Mouse (Mus musculus): ENCODE measurements around the gene Cstl1. TPM values are rescaled to one million over a fixed set of nuclear protein-coding genes. Genes with fewer than 3 reads are reported as not detected.

The Cstl1 gene
- not detected in 2 replicates for polyA plus RNA-seq (2011; ENCODE audit: insufficient read depth, insufficient read length, low read depth, missing spikeins)

DNA sequence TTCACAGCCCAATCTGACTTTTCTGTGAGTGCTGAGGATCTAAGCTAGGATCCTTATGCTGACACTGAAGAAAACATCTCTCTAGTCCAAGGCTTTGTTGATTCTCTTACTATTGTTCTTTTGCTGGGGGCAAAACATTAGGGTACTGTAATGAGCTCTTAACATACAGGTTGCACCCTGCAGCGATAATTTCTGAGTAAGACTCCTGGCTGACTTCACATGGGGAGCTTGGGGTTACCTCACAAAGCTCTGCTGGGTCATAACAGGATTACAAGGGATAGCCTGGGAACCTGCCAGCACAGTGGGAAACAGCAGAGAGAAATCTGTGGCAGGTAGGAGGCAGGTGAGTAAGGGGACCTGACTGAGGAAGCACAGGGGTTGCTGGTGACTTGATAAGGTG is at the start of gene Cstl1:
Cstl1 (plus strand) TSS at position 301 of the 400 bp plus-strand sequence.
- TF ChIP-seq POLR2A (IDR thresholded peaks at IDR 0.05; ENCODE audit: insufficient read depth, low read length) (no peak), CTCF (IDR thresholded peaks at IDR 0.05; ENCODE audit: low read depth, low read length) (no peak), EP300 (IDR thresholded peaks at IDR 0.05; ENCODE audit: insufficient read depth, low read depth, low read length) (no peak)

DNA sequence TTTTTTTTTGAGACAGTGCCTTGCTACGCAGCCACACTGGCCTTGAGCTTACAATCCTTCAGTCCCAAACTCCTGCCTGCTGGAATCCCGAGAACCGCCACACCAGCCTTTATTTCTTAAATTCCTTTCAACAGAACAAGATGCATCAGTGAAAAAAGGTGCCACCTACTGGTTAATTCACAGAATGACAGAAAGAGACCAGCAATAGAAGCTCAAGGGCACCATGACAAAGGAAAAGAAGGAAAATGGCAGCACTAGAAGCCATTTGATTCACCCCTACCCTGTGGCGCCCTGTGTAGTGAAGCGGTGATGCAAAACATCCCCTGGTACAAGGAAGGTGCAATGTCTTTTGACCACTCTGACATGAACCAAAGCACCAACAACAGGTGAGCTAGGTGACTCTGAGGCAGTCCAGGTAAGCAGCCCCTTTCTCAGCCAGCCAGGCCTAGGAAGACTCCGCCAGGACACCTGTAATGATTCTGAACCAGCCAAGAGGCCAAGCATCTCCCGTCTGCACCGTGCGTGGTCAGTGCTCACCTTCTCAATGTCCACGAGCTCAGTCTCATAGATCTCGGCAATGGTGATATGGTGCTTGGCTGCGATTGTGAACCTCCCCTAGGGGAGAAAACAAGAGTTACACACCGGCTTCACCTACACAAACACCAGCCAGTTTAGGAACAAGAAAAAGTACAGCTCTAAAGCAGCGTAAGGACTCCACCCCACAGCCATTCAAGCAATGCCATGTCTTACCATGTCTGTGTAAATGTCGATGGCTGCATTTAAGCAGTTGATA is 43.6 kb upstream of the Cstl1 start:
- Histone ChIP-seq H3K4me3 (ENCODE audit: low read depth, low read length) (peak overlapping the region; percentile 54), H3K27ac (ENCODE audit: insufficient read depth, low read length) (peak overlapping the region; percentile 69), H3K9ac (ENCODE audit: low read depth, poor library complexity, severe bottlenecking) (0 out of 2 replicates have a peak overlapping the region, but pooled peaks have one; percentile 6)

More for the DNA sequence above, at the start of gene Cstl1:
- H3K27ac ChIP-seq (ENCODE audit: insufficient read depth, low read length), result no peak within 1 kb of the TSS
- no peak within 1 kb of the TSS for H3K4me3 ChIP-seq (ENCODE audit: low read depth, low read length)
- no peaks in the 10 kb centered on the region for H3K27me3 ChIP-seq (ENCODE audit: control insufficient read depth, insufficient read depth, low read length, poor library complexity, severe bottlenecking)
- H3K9me3 ChIP-seq (replicated peaks; ENCODE audit: control insufficient read depth, insufficient read depth, low read length, poor library complexity, severe bottlenecking), result no peaks in the 10 kb centered on the region
- no peaks in the 10 kb centered on the region for H3K36me3 ChIP-seq (ENCODE audit: control insufficient read depth, insufficient read depth, low read length, poor library complexity, severe bottlenecking)
- H3K9ac ChIP-seq (ENCODE audit: low read depth, poor library complexity, severe bottlenecking), result no peak within 1 kb of the TSS
- no peaks in the 10 kb centered on the region for H3K4me1 ChIP-seq (ENCODE audit: control insufficient read depth, insufficient read depth, low read length)

DNA sequence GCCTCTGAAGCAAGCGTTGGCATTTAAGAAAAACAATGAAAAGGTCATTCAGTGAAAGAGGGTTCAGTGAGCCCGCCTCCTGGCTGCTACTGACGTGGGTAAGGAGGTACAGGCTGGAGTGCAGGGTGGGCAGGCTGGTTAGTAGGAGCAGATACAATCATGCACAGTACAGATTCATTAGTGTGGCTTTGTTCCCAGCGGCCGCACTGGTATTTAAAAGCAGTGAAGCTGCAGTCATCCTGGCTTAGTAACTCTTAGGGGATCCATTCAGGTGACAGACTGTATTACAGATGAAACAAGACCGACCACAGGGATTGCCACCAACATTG is 43.0 kb upstream of the Cstl1 start:
- H3K9ac ChIP-seq (ENCODE audit: low read depth, poor library complexity, severe bottlenecking), result no peak overlapping the region
- H3K27ac ChIP-seq (ENCODE audit: insufficient read depth, low read length), result peak overlapping the region; percentile 69
- H3K36me3 ChIP-seq (ENCODE audit: control insufficient read depth, insufficient read depth, low read length, poor library complexity, severe bottlenecking), result peaks cover 8% of the 10 kb centered on the region
- H3K9me3 ChIP-seq (replicated peaks; ENCODE audit: control insufficient read depth, insufficient read depth, low read length, poor library complexity, severe bottlenecking), result no peaks in the 10 kb centered on the region
- TF ChIP-seq CTCF (IDR thresholded peaks at IDR 0.05; ENCODE audit: low read depth, low read length) (no peak), POLR2A (IDR thresholded peaks at IDR 0.05; ENCODE audit: insufficient read depth, low read length) (no peak), EP300 (IDR thresholded peaks at IDR 0.05; ENCODE audit: insufficient read depth, low read depth, low read length) (no peak)
- no peaks in the 10 kb centered on the region for H3K27me3 ChIP-seq (ENCODE audit: control insufficient read depth, insufficient read depth, low read length, poor library complexity, severe bottlenecking)
- peaks cover 3% of the 10 kb centered on the region for H3K4me1 ChIP-seq (ENCODE audit: control insufficient read depth, insufficient read depth, low read length)
- 0 out of 2 replicates have a peak overlapping the region, but pooled peaks have one; percentile 54 for H3K4me3 ChIP-seq (ENCODE audit: low read depth, low read length)

More for the DNA sequence above, 43.6 kb upstream of the Cstl1 start:
- no peaks in the 10 kb centered on the region for H3K27me3 ChIP-seq (ENCODE audit: control insufficient read depth, insufficient read depth, low read length, poor library complexity, severe bottlenecking)
- H3K9me3 ChIP-seq (replicated peaks; ENCODE audit: control insufficient read depth, insufficient read depth, low read length, poor library complexity, severe bottlenecking), result no peaks in the 10 kb centered on the region
- no peak for TF ChIP-seq EP300 (IDR thresholded peaks at IDR 0.05; ENCODE audit: insufficient read depth, low read depth, low read length)
- TF ChIP-seq CTCF (IDR thresholded peaks at IDR 0.05; ENCODE audit: low read depth, low read length), result no peak
- TF ChIP-seq POLR2A (IDR thresholded peaks at IDR 0.05; ENCODE audit: insufficient read depth, low read length), result no peak
- H3K4me1 ChIP-seq (ENCODE audit: control insufficient read depth, insufficient read depth, low read length), result peaks cover 3% of the 10 kb centered on the region
- peaks cover 6% of the 10 kb centered on the region; the same call in 1 of the 2 replicates for H3K36me3 ChIP-seq (ENCODE audit: control insufficient read depth, insufficient read depth, low read length, poor library complexity, severe bottlenecking)

DNA sequence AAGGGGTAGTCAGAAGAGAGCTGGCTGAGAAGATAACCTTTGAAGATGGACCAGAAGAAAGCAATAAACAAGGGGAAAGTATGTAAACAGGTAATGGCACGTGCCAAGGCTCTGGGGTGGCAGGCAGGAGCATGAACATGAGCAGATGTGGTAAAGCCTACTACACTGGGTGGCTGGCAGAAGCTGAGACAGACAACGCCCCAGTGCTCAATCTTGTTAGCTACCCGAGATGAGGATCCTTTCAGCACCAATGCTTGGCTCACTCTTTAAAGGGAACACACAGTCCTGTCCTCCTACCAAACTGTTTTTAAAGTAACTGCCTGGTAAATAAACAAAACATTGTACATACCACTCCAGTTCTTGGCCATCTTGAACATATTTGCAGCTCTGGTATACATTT is 37.8 kb upstream of the Cstl1 start:
- H3K27ac ChIP-seq (ENCODE audit: insufficient read depth, low read length), result no peak overlapping the region
- H3K36me3 ChIP-seq (ENCODE audit: control insufficient read depth, insufficient read depth, low read length, poor library complexity, severe bottlenecking), result peaks cover 4% of the 10 kb centered on the region
- H3K4me3 ChIP-seq (ENCODE audit: low read depth, low read length), result no peak overlapping the region
- TF ChIP-seq CTCF (IDR thresholded peaks at IDR 0.05; ENCODE audit: low read depth, low read length) (no peak), EP300 (IDR thresholded peaks at IDR 0.05; ENCODE audit: insufficient read depth, low read depth, low read length) (no peak), POLR2A (IDR thresholded peaks at IDR 0.05; ENCODE audit: insufficient read depth, low read length) (no peak)
- no peak overlapping the region for H3K9ac ChIP-seq (ENCODE audit: low read depth, poor library complexity, severe bottlenecking)
- no peaks in the 10 kb centered on the region for H3K9me3 ChIP-seq (replicated peaks; ENCODE audit: control insufficient read depth, insufficient read depth, low read length, poor library complexity, severe bottlenecking)
- H3K4me1 ChIP-seq (ENCODE audit: control insufficient read depth, insufficient read depth, low read length), result no peaks in the 10 kb centered on the region
- H3K27me3 ChIP-seq (ENCODE audit: control insufficient read depth, insufficient read depth, low read length, poor library complexity, severe bottlenecking), result no peaks in the 10 kb centered on the region

DNA sequence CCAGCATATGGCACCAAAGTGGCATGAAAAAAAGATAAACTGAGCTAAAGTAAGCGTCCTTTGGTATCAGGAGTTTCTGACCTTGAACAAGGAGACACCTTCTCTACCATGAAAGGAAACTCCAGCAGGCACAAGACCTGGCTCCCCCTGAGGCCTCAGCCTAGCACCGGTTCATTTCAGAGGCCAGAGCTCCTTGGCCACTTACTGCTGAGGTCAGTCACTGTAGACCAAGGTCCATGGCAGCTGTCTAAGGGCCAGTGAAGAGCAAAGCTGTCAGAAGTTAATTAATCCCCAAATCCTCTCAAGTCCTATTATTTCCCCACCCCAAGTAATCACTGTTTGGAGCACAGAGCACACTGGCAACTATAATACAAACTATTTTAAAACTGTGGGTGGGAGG is 33.1 kb upstream of the Cstl1 start:
- H3K27ac ChIP-seq (ENCODE audit: insufficient read depth, low read length), result no peak overlapping the region
- H3K4me3 ChIP-seq (ENCODE audit: low read depth, low read length), result no peak overlapping the region
- H3K27me3 ChIP-seq (ENCODE audit: control insufficient read depth, insufficient read depth, low read length, poor library complexity, severe bottlenecking), result no peaks in the 10 kb centered on the region
- no peak overlapping the region for H3K9ac ChIP-seq (ENCODE audit: low read depth, poor library complexity, severe bottlenecking)
- no peaks in the 10 kb centered on the region for H3K4me1 ChIP-seq (ENCODE audit: control insufficient read depth, insufficient read depth, low read length)
- TF ChIP-seq POLR2A (IDR thresholded peaks at IDR 0.05; ENCODE audit: insufficient read depth, low read length) (no peak), EP300 (IDR thresholded peaks at IDR 0.05; ENCODE audit: insufficient read depth, low read depth, low read length) (no peak), CTCF (IDR thresholded peaks at IDR 0.05; ENCODE audit: low read depth, low read length) (no peak)
- no peaks in the 10 kb centered on the region for H3K36me3 ChIP-seq (ENCODE audit: control insufficient read depth, insufficient read depth, low read length, poor library complexity, severe bottlenecking)
- H3K9me3 ChIP-seq (replicated peaks; ENCODE audit: control insufficient read depth, insufficient read depth, low read length, poor library complexity, severe bottlenecking), result no peaks in the 10 kb centered on the region

Data from ES-Bruce4 (cell line).